Mouse (Mus musculus) inflammation-experienced regulatory T-cells, adult 16 weeks (primary cell): Measurements from ENCODE around the gene Plekha6. TPM values are rescaled to one million over a fixed set of nuclear protein-coding genes. Genes with fewer than 3 reads are reported as not detected.

Experiments
- polyA plus RNA-seq: library from polyadenylated mRNA; unstranded; fragments of 100-300 nt; shearing (Covaris generic); gene quantifications from one replicate; pipeline ENCODE4 v1.2.1, GENCODE M21; 2017

Gene Plekha6
- polyA plus RNA-seq: 0.55 TPM

DNA sequence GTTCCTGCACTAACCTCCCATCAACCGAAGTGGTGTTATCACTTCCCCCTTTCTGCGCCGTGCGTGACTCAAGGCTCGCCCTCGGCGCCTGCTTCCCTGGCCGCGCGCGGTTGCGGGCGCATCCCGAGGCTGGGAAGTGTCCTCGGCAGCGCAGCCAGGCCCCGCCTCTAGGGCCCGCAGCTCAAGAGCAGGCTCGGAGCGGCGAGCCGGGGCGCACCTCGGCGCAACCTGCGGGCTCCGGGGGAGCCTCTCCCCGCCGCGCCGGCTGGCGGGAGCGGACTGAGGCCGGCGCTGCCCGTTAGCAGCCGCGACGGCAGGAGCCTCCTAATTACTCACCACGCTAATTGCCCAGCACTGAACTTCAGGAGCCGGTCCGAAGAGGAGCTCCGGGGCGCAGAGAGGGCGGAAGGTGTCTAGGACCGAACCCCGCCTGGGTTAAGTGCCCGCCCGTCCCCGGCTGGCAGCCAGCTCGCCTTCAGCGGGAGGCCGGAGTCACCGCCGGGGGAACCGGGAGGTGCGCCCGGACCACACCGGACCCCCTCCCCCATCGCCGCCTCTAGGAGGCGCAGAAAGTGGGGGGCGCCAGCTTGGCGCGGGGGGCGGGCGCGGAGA is at the start of gene Plekha6:
Gene Plekha6, plus strand, starts transcription at position 391 of the 612 bp plus-strand sequence.

GRCm38 (mm10) chr1:133130638-133131560 is 33.1 kb upstream of the Plekha6 start, which contains the start of gene Ppp1r15b:
Ppp1r15b (plus strand) TSS chr1:133131143.

DNA sequence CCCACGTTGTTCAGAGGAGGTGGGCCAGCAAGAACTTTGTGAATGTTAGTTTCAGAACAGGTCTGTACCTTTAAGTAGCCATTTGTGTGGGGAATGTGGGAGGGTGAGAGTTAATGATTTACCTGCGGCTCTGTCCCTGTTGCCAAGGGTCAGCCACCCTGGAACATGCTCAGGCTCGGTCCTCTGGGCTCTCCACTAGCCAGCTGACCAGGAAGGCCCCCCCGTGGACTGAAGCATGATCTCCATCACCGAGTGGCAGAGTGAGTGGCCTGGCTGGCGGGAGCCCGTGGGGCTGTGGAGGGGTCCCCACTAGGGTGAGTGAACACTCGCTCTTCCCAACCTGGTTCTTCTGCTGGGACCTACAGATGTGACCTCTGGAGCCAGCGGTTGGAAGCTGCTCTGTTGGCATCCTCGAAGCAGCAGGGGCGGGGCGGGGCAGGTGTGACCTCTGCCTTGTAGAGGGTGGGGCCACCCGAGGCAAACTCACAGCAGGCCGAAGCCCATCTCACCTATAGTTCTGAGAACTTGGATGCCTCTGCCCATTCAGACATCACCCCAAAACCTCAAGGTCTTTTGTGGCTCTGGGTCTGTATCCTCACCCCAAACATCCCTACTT is 145.8 kb downstream of the Plekha6 start, which contains the start of gene Golt1a:
Gene Golt1a, plus strand, starts transcription at position 149 of the 616 bp plus-strand sequence.

DNA sequence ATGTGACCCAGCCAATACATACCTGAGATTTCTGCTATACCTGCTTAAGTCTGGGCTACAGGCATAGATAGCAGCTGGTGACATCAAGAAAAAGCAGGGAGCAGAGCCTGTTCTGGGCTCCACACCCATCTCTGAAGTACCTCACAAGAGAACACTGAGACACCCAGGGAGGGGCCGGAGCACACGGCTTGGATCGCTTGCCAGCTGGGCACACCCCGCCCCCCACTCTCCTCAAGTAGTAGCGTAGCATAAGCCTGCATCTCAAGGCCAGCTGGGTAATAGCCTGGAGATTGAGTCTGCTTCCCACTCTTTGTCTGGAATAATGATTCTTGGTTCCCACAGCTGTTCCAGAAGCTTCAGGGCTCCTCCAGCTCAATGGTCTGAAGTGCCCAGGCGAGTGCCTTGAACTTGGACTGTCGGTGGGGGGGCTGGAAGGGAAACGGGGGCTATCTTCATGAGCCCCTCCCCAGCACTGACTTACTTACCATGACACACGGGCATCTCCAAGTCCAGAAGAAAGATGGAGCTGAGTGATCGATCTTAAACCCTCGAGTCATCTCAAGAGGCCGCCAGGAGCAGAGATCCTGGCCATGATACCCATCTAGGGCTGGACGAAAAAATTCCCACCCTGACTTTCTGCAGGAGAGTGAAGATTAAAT is 157.4 kb downstream of the Plekha6 start, which contains the start of gene Kiss1:
Gene Kiss1, plus strand, starts transcription at position 609 of the 659 bp plus-strand sequence.

GRCm38 (mm10) chr1:133350210-133350609 is 186.2 kb downstream of the Plekha6 start, which contains the start of gene Ren1:
Ren1 (plus strand) TSS chr1:133350510.

Other genes with a start within 250 kb of the Plekha6 start
- 106 TPM for gene Mdm4, start 133.6 kb upstream of the Plekha6 start, polyA plus RNA-seq
- 0.78 TPM for gene Pik3c2b, start 118.5 kb upstream of the Plekha6 start, polyA plus RNA-seq
- gene Ppp1r15b, start 33.1 kb upstream of the Plekha6 start, polyA plus RNA-seq: 62.5 TPM
- gene Golt1a, start 145.6 kb downstream of the Plekha6 start, polyA plus RNA-seq: not detected
- gene Kiss1, start 157.7 kb downstream of the Plekha6 start, polyA plus RNA-seq: not detected
- not detected for gene Ren1, start 186.3 kb downstream of the Plekha6 start, polyA plus RNA-seq
- gene Etnk2, start 199.4 kb downstream of the Plekha6 start, polyA plus RNA-seq: not detected